Mouse (Mus musculus): ENCODE measurements around the gene Lcn4. TPM values are rescaled to one million over a fixed set of nuclear protein-coding genes. Genes with fewer than 3 reads are reported as not detected.

Gene Lcn4
- total and polyA plus RNA-seq, 2 experiments = not detected

GRCm38 (mm10) chr2:26638039-26638438 lies 33.0 kb downstream of the Lcn4 start:
- H3K4me1 ChIP-seq (ENCODE audit: control insufficient read depth, insufficient read depth, low read length) = peaks cover 5% of the 10 kb centered on the region; the same call in 1 of the 2 replicates
- no peak overlapping the region for H3K4me3 ChIP-seq (ENCODE audit: insufficient read depth, low read depth, low read length)
- TF ChIP-seq POLR2A (IDR thresholded peaks at IDR 0.05; ENCODE audit: extremely low read depth, insufficient read depth, low read length) = no peak
- TF ChIP-seq CTCF (IDR thresholded peaks at IDR 0.05; ENCODE audit: low read depth, low read length) = no peak
- no peaks in the 10 kb centered on the region for H3K27me3 ChIP-seq (ENCODE audit: control insufficient read depth, insufficient read depth, low read length)
- H3K9ac ChIP-seq (ENCODE audit: low read depth, low read length) = no peak overlapping the region
- peaks cover 3% of the 10 kb centered on the region; the same call in 1 of the 2 replicates for H3K79me2 ChIP-seq (ENCODE audit: control insufficient read depth, insufficient read depth, low read length)
- 87% methylated on average over 5 of the region's 5 CpGs for WGBS
- no peak overlapping the region for H3K27ac ChIP-seq (replicated peaks; ENCODE audit: insufficient read depth, low read depth, low read length)
- H3K36me3 ChIP-seq (ENCODE audit: control insufficient read depth, insufficient read depth, low read length) = peaks cover 17% of the 10 kb centered on the region
- no peak for DNase-seq (ENCODE audit: extremely low read depth, low read depth, low spot score)

GRCm38 (mm10) chr2:26637316-26637932 lies 33.7 kb downstream of the Lcn4 start:
- no peaks in the 10 kb centered on the region for H3K27me3 ChIP-seq (ENCODE audit: control insufficient read depth, insufficient read depth, low read length)
- DNase-seq (ENCODE audit: extremely low read depth, low read depth, low spot score) = no peak
- no peak overlapping the region for H3K4me3 ChIP-seq (ENCODE audit: insufficient read depth, low read depth, low read length)
- H3K9ac ChIP-seq (ENCODE audit: low read depth, low read length) = no peak overlapping the region
- TF ChIP-seq POLR2A (IDR thresholded peaks at IDR 0.05; ENCODE audit: extremely low read depth, insufficient read depth, low read length) = no peak
- no peak for TF ChIP-seq CTCF (IDR thresholded peaks at IDR 0.05; ENCODE audit: low read depth, low read length)
- peaks cover 17% of the 10 kb centered on the region for H3K36me3 ChIP-seq (ENCODE audit: control insufficient read depth, insufficient read depth, low read length)
- H3K79me2 ChIP-seq (ENCODE audit: control insufficient read depth, insufficient read depth, low read length) = peaks cover 3% of the 10 kb centered on the region; the same call in 1 of the 2 replicates
- peaks cover 5% of the 10 kb centered on the region; the same call in 1 of the 2 replicates for H3K4me1 ChIP-seq (ENCODE audit: control insufficient read depth, insufficient read depth, low read length)
- WGBS = 88% methylated on average over 4 of the region's 4 CpGs
- H3K27ac ChIP-seq (replicated peaks; ENCODE audit: insufficient read depth, low read depth, low read length) = no peak overlapping the region

GRCm38 (mm10) chr2:26636325-26636635 lies 34.8 kb downstream of the Lcn4 start:
- H3K27ac ChIP-seq (replicated peaks; ENCODE audit: insufficient read depth, low read depth, low read length) = no peak overlapping the region
- H3K4me3 ChIP-seq (ENCODE audit: insufficient read depth, low read depth, low read length) = no peak overlapping the region
- H3K36me3 ChIP-seq (ENCODE audit: control insufficient read depth, insufficient read depth, low read length) = peaks cover 17% of the 10 kb centered on the region
- H3K27me3 ChIP-seq (ENCODE audit: control insufficient read depth, insufficient read depth, low read length) = no peaks in the 10 kb centered on the region
- H3K79me2 ChIP-seq (ENCODE audit: control insufficient read depth, insufficient read depth, low read length) = peaks cover 3% of the 10 kb centered on the region; the same call in 1 of the 2 replicates
- WGBS = 65% methylated on average over 2 of the region's 2 CpGs
- TF ChIP-seq POLR2A (IDR thresholded peaks at IDR 0.05; ENCODE audit: extremely low read depth, insufficient read depth, low read length) (no peak), CTCF (IDR thresholded peaks at IDR 0.05; ENCODE audit: low read depth, low read length) (no peak)
- DNase-seq (ENCODE audit: extremely low read depth, low read depth, low spot score) = no peak
- no peak overlapping the region for H3K9ac ChIP-seq (ENCODE audit: low read depth, low read length)
- H3K4me1 ChIP-seq (ENCODE audit: control insufficient read depth, insufficient read depth, low read length) = peaks cover 5% of the 10 kb centered on the region; the same call in 1 of the 2 replicates

- H3K4me3 ChIP-seq (ENCODE audit: insufficient read depth, low read depth, low read length) = no peak overlapping the region
- 92% methylated on average over 21 of the region's 21 CpGs for WGBS
- no peaks in the 10 kb centered on the region for H3K27me3 ChIP-seq (ENCODE audit: control insufficient read depth, insufficient read depth, low read length)
- peaks cover 17% of the 10 kb centered on the region for H3K36me3 ChIP-seq (ENCODE audit: control insufficient read depth, insufficient read depth, low read length)
- H3K27ac ChIP-seq (replicated peaks; ENCODE audit: insufficient read depth, low read depth, low read length) = no peak overlapping the region
- TF ChIP-seq CTCF (IDR thresholded peaks at IDR 0.05; ENCODE audit: low read depth, low read length) (no peak), POLR2A (IDR thresholded peaks at IDR 0.05; ENCODE audit: extremely low read depth, insufficient read depth, low read length) (no peak)
- no peak for DNase-seq (ENCODE audit: extremely low read depth, low read depth, low spot score)
- peaks cover 5% of the 10 kb centered on the region; the same call in 1 of the 2 replicates for H3K4me1 ChIP-seq (ENCODE audit: control insufficient read depth, insufficient read depth, low read length)
- H3K79me2 ChIP-seq (ENCODE audit: control insufficient read depth, insufficient read depth, low read length) = peaks cover 3% of the 10 kb centered on the region; the same call in 1 of the 2 replicates
- no peak overlapping the region for H3K9ac ChIP-seq (ENCODE audit: low read depth, low read length)
These were observed 35.4 kb downstream of the Lcn4 start for GRCm38 (mm10) chr2:26635489-26636324.

GRCm38 (mm10) chr2:26634629-26635488 lies 36.2 kb downstream of the Lcn4 start:
- TF ChIP-seq CTCF (IDR thresholded peaks at IDR 0.05; ENCODE audit: low read depth, low read length) = no peak
- TF ChIP-seq POLR2A (IDR thresholded peaks at IDR 0.05; ENCODE audit: extremely low read depth, insufficient read depth, low read length) = no peak
- WGBS = 80% methylated on average over 12 of the region's 12 CpGs
- no peak for DNase-seq (ENCODE audit: extremely low read depth, low read depth, low spot score)
- Histone ChIP-seq H3K9ac (ENCODE audit: low read depth, low read length) (no peak overlapping the region), H3K36me3 (ENCODE audit: control insufficient read depth, insufficient read depth, low read length) (peaks cover 17% of the 10 kb centered on the region), H3K79me2 (ENCODE audit: control insufficient read depth, insufficient read depth, low read length) (peaks cover 2% of the 10 kb centered on the region; the same call in 1 of the 2 replicates), H3K4me1 (ENCODE audit: control insufficient read depth, insufficient read depth, low read length) (peaks cover 5% of the 10 kb centered on the region; the same call in 1 of the 2 replicates), H3K27ac (replicated peaks; ENCODE audit: insufficient read depth, low read depth, low read length) (no peak overlapping the region), H3K27me3 (ENCODE audit: control insufficient read depth, insufficient read depth, low read length) (no peaks in the 10 kb centered on the region), H3K4me3 (ENCODE audit: insufficient read depth, low read depth, low read length) (no peak overlapping the region)
